Mouse (Mus musculus): ENCODE results near the gene Kctd19.
A peak's percentile ranks its signal among the peaks of the same experiment; 100 is the strongest.

Kctd19 gene

GRCm38 (mm10) chr8:105419800-105420199, 6.5 kb upstream of the Kctd19 start:
- no peak for DNase-seq

GRCm38 (mm10) chr8:105418992-105419391, 5.7 kb upstream of the Kctd19 start:
- no peak for DNase-seq

- no peak for DNase-seq
These were observed 3.4 kb downstream of the Kctd19 start for GRCm38 (mm10) chr8:105409947-105410346.

- DNase-seq, result no peak
These were observed 5.0 kb downstream of the Kctd19 start for GRCm38 (mm10) chr8:105408331-105408730.

- no peak for DNase-seq
These were observed 6.9 kb downstream of the Kctd19 start for GRCm38 (mm10) chr8:105406416-105406815.

GRCm38 (mm10) chr8:105404496-105404895, 8.8 kb downstream of the Kctd19 start:
- DNase-seq, result no peak

GRCm38 (mm10) chr8:105403467-105403866, 9.8 kb downstream of the Kctd19 start:
- no peak for DNase-seq

GRCm38 (mm10) chr8:105400016-105400415, 13.3 kb downstream of the Kctd19 start:
- no peak for DNase-seq

GRCm38 (mm10) chr8:105397747-105398146, 15.6 kb downstream of the Kctd19 start:
- peak; percentile 59 to 67 for DNase-seq

- DNase-seq, result no peak
These were observed 19.4 kb downstream of the Kctd19 start for GRCm38 (mm10) chr8:105393915-105394314.

GRCm38 (mm10) chr8:105393089-105393787, 20.1 kb downstream of the Kctd19 start:
- DNase-seq, result no peak

- DNase-seq, result no peak
These were observed 24.2 kb downstream of the Kctd19 start for GRCm38 (mm10) chr8:105389096-105389495.

- DNase-seq, result peak; percentile 49 to 68
These were observed 26.2 kb downstream of the Kctd19 start for GRCm38 (mm10) chr8:105387151-105387550.

- DNase-seq, result no peak
These were observed 29.2 kb downstream of the Kctd19 start for GRCm38 (mm10) chr8:105384070-105384469.

- DNase-seq, result no peak
These were observed 33.0 kb downstream of the Kctd19 start for GRCm38 (mm10) chr8:105380308-105380707.

GRCm38 (mm10) chr8:105378673-105379072, 34.6 kb downstream of the Kctd19 start:
- DNase-seq, result peak; percentile 66 to 78

- no peak for DNase-seq
These were observed 38.8 kb downstream of the Kctd19 start for GRCm38 (mm10) chr8:105374513-105374966.

- no peak for DNase-seq
These were observed 40.3 kb downstream of the Kctd19 start, which contains the start of gene Plekhg4 for GRCm38 (mm10) chr8:105373032-105373431. Gene Plekhg4 (plus strand): TSS chr8:105373274.

- DNase-seq, result no peak
These were observed 40.8 kb downstream of the Kctd19 start for GRCm38 (mm10) chr8:105372473-105372872.

- no peak for DNase-seq
These were observed 46.2 kb downstream of the Kctd19 start for GRCm38 (mm10) chr8:105367107-105367506.

GRCm38 (mm10) chr8:105361751-105362702, 51.3 kb downstream of the Kctd19 start:
- DNase-seq, result peak in 1 of 2 experiments; percentile 45

GRCm38 (mm10) chr8:105359646-105360045, 53.7 kb downstream of the Kctd19 start:
- no peak for DNase-seq

GRCm38 (mm10) chr8:105359208-105359607, 54.1 kb downstream of the Kctd19 start:
- no peak for DNase-seq

- DNase-seq, result no peak
These were observed 56.6 kb downstream of the Kctd19 start for GRCm38 (mm10) chr8:105356681-105357080.
